Mouse (Mus musculus) spleen, adult 12 weeks (tissue): Measurements from ENCODE around the gene Atp1a1.
A peak's percentile ranks its signal among the peaks of the same experiment; 100 is the strongest.

Experiments
- DNase-seq: peaks from one replicate; pipeline ENCODE4 v3.0.0; 2022; ENCODE audit warnings: low spot score

Atp1a1 gene

DNA sequence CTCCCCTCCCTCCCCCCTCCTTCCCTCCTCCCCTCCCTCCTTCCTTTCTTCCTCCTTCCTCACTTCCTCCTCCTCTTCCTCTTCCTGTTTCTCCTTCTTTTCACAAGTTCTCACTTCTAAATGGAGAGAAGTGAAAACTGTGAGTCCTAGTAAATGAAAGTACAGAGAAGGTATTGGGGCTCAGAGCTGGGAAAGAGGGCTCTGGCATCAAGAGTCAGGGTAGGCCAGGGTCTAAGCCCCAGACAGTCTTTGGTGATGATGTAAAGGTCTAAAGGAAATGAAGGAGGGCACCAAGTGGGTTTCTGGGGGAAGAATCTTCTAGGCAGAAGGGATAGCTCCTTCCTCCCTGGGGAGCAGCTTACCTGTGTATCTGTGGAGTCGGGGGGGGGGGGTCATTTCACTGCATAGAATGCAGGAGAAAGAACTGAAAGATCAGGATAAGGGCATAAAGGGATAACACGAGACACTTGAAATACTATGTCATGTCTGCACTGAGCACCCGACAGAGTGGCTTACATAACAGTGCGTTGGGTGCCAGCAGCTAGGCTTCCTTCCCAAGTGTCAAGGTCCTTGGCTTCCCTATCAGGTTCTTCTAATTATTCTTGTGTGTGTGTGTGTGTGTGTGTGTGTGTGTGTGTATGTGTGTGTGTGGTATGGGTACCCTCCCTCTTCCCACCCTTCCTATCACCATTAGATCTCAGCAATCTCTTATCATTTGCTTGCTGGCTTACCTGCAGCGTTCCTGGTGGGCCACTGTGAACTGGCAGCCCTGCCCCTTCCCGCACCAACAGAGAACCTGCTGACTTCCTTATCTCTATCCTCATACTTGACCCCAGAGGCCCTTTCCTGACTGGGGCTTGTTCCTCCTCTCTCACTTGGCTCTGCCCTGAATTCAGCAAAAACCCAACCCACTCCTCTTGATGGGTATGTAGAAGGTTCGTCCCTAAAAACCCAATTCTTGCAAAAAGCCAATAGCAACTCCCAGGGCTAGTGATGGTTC is 51.6 kb downstream of the Atp1a1 start:
- no peak for DNase-seq

DNA sequence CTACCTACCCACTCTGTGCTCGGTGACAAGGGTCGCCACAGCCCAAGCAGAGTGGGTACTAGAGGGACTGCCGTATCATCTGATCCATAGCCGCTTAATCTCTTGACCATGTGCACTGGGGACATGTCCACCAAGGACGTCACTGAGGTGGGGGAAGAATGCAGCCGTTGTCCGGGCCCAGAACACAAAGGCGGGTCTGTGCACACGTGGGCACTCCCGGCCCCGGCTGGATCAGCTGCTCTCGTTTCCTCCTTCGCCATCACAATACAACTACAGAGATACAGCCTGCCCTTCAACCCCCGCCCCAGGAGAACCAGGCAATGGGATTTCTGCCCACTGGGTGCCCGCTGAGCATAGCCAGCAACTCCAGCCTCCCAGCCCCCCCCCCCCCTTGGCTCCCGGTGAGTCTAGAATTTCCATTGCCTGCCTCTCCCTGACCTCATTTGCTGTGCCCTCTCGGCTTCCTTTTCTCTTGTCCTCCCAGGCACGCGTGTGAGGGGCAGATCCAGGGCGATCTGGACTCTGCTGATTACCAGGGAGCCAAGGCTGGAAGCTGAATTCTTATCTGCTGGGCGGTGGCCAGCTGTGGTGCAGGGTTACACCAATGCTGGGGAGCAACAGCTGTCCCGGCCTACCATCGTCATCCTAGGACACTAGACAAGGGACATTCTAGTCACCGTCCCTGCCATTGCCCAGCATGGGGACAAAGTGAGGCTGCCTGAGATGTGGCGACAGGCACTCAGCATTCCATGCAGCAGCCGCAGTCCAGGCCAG is 52.8 kb downstream of the Atp1a1 start:
- DNase-seq: peak; percentile 74

DNA sequence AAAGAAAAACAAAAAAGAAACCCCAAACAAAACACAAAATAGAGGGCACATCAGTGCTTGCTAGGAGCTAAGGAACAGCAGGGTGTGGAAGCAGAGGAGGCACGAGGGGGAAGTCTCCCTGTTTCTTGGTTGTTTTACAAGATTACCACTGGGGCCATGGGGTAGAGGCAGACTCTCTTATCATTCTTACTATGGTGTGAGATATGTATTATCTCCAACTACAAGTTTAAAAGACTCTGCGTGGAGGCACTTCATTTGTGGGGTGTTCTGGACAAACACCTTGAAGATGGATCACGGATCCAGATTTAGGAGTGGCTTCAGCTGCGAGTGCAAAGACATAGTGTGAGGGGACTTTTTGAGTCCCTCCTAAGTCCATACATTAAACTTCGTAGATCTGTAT is 54.7 kb downstream of the Atp1a1 start:
- DNase-seq: no peak

DNA sequence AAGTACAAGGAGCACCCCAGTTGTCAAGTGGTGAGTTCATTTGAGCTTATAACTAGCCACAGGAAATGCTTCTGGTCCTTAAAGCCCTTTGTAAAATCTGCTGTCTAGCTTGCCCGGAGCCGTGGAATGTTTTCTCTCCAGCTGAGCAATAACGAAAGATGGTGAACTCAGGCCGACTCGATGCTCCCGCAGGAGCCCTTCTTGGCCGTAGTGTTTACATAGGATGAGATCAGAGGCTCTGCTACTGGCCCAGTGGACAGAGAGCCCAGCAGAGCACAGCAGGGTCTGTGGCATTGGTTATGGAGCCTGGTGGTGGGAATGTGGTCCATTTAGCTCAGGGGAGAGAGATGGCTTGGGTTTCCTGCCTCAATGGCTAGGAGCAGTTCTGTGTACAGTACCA is 60.4 kb downstream of the Atp1a1 start:
- DNase-seq: no peak

DNA sequence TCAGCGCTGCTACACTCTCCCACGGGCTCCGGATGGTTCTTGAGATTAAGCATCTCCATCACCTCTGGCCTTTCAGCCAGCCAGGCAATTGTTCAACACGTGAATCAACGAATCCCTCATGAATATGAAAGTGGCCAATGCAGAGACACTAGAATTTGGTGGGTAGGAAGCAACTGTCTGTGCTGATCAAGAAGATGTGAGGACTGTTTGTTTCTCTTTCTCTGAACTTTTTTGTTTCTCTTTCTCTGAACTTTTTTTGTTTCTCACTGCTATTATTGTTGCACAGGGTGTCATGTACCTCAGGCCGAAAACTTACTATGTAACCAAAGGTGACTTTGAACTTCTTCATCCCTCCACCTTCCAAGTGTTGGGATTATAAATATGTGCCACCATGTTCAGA is 62.9 kb downstream of the Atp1a1 start:
- DNase-seq: no peak

GRCm38 (mm10) chr3:101540568-101540967 is 63.9 kb downstream of the Atp1a1 start:
- DNase-seq: no peak

GRCm38 (mm10) chr3:101536322-101536721 is 68.2 kb downstream of the Atp1a1 start:
- no peak for DNase-seq

GRCm38 (mm10) chr3:101534311-101534710 is 70.2 kb downstream of the Atp1a1 start:
- no peak for DNase-seq

DNA sequence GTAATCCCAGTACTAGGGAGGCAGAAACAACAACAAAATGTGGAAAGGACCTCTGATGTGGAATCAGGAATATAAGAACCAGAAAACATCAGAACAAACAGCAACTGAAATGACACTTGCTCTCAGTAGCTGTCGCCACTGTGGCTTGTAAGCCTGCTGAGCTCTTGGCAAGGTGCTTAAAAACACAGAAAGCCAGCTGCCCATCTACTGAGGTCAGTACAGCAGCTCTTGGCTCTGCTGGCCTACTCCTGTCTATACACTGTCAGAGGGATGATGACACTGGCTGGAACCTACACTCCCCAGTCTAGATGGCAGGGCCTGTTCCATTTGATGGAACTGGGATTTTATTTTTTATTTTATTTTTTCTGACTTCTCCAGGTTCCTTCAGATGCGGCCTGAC is 71.1 kb downstream of the Atp1a1 start:
- no peak for DNase-seq

DNA sequence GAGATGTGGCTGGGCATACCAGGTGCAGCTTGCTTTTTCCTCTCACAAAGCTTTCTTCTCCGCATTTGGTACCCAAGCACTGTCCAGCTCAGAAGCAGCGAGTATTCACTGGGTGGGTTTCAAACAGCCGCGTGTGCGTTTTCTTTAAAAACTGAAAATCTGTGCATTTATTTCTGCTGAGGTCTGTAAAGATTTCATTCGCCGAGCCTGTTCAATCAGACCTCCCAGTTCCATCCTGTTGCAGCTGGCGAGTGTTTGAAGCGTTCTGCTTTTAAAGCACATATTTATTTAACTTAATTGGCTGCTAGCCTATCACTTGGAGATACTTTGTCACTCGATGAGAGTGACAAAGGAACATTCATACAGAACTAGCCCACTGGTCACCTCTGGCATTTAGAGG is 73.6 kb downstream of the Atp1a1 start:
- DNase-seq: no peak

DNA sequence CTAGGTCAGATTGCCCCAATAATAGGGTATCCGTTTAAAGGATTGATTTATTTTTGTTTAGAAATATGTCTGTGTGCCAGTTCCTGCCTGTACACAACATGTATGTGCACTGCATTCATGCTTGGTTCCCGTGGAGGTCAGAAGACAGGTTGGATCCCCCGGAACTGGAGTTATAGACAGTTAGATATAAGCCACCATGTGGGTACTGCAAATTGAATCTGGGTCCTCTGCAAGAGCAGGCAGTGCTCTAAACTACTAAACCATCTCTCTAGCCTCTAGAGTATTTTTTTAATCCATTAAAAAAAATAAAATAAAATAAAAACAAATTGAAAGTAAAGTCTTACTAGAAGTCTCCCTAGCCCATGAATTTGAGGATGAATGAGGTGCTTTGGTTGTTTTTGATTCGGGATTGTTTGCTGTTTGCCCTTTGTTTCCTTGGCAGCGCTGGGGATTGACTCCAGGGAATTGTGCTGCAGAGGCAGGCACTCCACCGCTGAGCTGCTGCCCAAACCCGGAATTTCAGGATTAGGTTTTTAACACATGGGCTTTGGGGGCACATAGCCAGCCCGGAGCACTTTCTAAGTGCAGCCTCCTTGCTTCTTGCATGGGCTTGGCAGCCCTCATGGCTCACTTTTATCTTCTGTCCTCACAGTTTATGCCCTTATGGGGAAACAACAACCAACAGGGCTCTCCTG is 75.4 kb downstream of the Atp1a1 start:
- no peak for DNase-seq

DNA sequence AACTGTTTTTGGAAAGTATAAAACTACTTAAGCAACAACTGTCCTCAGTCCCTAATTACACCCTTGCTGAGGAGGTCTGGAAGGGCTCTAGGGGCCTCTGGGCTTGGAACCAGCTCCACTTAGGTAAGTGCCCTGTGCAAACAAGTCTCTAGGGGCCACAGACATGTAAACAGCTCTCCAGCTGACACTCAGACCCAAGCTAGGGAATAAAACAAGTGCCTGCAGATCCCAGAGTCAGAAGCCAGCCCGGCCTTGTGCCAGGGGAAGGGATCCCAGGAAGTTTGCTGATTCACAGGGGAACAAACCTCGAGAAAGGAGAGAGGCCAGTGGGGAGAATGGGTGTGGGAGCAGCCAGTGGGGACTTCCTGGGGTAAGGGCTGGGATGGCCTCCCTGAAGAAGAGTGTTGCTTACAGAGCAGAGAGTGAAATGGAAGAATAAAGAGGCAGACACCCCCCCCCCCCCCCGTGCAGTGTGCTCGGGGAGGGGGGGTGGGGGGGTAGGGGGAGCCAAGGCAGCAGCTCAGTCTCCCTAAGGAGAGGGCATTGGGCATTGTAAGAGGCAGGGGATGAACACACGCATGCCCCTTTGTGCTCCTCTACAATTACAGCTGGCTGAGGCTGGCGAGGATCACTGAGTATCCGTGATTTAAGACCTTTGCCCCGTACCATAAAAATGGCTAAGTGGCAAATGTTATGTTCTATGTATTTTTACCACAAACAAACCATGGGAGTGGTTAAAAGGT is 76.2 kb downstream of the Atp1a1 start:
- no peak for DNase-seq

- no peak for DNase-seq
Observed at GRCm38 (mm10) chr3:101526603-101527002, 77.9 kb downstream of the Atp1a1 start.
